Mouse (Mus musculus): ENCODE data around the gene Dhrs7. TPM values are rescaled to one million over a fixed set of nuclear protein-coding genes. Genes with fewer than 3 reads are reported as not detected.
"Not testable (repeated sequence)": the region's sequence is repeated elsewhere in the genome, so short reads cannot be mapped to it uniquely, and the experiment has no call there.

Gene Dhrs7
- 262 and 271 TPM in 2 replicates for total RNA-seq (2017)

DNA sequence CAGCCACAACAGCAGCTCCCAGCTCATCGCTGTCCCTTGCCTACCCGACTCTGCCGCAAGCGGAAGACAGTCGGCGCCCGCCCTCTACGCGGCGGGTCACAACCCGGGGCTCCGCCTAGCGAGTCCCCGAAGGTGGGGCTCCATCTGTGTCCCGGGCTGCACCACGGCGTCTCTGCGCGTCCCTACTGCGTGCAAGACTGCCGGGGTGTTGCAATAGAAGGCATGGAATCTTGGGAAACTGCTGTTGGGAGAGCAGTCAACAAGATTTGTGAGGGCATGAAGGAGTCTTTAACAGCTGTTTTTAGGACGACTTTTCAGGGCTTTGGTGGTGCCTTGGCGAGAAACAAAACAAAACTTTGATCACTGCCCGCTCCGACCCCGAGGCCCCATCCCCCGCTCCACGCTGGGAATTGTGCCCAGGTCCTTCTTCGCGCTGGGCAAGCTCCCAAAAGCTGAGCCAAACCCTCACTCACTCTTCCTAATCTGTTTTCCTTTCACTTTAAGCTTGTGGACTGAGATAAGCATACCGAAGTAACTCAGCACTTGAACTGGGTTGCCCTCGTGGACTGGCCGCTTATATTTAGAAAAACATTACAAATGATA is at the start of gene Dhrs7:
Dhrs7 (minus strand) TSS at position 175 of the 603 bp plus-strand sequence.
- peak; percentile 88 for ATAC-seq (ENCODE audit: extremely low read depth, insufficient number of reproducible peaks, low FRiP score, poor library complexity, severe bottlenecking)

DNA sequence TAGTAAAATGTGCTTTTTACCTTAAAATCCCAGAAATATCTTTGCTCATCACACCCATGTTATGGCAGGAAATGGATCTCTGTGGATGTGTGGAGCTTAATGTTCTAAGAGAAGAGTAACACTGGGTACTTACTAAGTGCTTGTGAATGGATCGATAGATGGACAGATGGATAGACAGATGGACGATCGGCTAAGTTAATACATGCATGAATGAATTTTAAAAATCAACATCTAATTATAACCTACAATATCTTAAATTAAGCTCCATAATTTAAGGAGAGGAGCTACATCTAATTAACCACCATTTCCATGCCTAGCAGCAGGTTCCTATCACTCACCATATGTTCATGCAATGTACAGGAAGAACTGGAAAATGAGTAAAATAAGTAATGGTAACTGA is 45.3 kb upstream of the Dhrs7 start:
- ATAC-seq (ENCODE audit: extremely low read depth, insufficient number of reproducible peaks, low FRiP score, poor library complexity, severe bottlenecking) = no peak

DNA sequence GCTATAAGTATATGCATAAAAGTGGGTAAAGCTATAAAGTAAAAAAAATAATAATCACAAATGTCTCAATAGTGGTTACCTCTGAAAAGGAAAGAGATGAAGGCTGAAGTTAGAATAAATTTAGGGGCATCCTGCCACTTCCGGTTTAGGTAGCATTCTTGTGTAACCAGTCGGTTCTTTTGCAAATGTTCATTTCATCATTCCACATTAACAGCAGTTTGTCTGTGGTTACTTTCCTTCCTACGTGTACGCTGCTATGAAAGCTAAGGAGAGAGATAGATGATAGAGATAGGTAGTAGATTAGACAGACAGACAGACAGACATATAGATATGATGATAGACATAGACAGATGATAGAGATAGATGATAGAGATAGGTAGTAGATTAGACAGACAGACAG is 39.4 kb upstream of the Dhrs7 start:
- no peak for ATAC-seq (ENCODE audit: extremely low read depth, insufficient number of reproducible peaks, low FRiP score, poor library complexity, severe bottlenecking)

GRCm38 (mm10) chr12:72700013-72700412 is 35.3 kb upstream of the Dhrs7 start:
- no peak for ATAC-seq (ENCODE audit: extremely low read depth, insufficient number of reproducible peaks, low FRiP score, poor library complexity, severe bottlenecking)

DNA sequence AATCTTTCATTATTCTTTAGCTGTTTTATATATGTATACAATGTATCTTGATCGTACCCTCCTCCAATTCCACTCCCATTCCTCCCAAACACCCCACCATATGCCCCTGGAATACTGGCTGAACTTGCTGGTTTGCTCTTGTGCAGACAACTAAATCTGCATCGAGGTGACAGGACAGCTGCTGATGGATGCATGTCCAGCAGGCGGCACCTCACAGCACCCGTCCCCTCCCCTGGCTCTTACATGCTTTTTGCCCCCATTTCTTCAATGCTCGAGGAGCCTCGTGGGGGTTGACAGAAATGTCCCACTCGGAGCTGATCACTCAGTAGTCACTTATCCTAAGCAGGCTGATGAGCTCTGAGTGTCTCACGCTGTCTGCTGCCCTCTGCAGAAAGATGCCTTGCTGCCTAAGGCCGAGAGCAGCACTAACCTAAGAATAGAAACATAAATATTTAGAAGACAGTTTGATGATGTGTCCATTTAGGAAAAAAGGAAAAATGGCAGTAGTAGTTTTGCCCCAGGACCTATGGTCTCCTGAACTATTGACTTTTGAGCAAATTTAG is 30.3 kb upstream of the Dhrs7 start:
- no peak for ATAC-seq (ENCODE audit: extremely low read depth, insufficient number of reproducible peaks, low FRiP score, poor library complexity, severe bottlenecking)

DNA sequence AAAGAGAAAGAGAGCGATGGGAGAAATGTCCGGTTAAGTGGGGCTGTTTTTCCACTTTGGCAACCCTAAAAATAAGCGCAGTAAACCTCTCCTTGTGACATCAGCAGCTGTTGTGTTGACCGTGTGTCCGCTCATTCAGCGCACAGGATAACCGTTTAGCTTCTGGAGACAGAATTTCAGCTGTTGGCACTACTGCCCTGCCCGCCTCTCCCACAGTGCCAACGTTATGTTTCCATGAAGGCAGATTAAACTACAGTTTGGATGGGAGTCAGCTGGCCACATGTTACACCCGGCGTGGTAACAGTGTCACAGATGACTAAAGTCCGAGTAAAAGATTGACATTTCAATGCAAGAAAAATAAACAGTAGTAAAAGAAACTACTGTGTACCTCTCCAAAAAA is 29.7 kb upstream of the Dhrs7 start:
- ATAC-seq (ENCODE audit: extremely low read depth, insufficient number of reproducible peaks, low FRiP score, poor library complexity, severe bottlenecking) = no peak

GRCm38 (mm10) chr12:72693895-72694294 is 29.2 kb upstream of the Dhrs7 start:
- peak; percentile 63 for ATAC-seq (ENCODE audit: extremely low read depth, insufficient number of reproducible peaks, low FRiP score, poor library complexity, severe bottlenecking)

DNA sequence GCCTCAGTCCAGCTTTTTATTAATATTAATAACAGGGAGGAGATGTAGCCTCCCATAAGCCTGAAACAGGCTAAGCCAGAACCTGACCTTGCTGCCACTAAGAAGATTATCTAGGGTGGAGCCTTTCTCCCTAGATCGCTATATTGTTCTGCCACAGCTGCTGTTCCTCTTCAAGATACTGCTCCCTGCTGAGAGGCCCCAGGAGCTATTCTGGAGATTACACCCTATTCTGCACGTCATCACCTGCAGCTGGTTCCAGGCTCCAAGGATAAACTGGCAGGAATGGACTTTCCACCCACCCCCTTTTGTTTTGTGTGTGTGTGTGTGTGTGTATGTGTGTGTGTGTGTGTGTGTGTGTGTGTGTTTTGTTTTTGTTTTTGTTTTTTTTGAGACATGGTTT is 23.6 kb upstream of the Dhrs7 start:
- not testable (repeated sequence) for ATAC-seq (ENCODE audit: extremely low read depth, insufficient number of reproducible peaks, low FRiP score, poor library complexity, severe bottlenecking)

- not testable (repeated sequence) for ATAC-seq (ENCODE audit: extremely low read depth, insufficient number of reproducible peaks, low FRiP score, poor library complexity, severe bottlenecking)
Measured at GRCm38 (mm10) chr12:72687741-72688140, 23.0 kb upstream of the Dhrs7 start.

DNA sequence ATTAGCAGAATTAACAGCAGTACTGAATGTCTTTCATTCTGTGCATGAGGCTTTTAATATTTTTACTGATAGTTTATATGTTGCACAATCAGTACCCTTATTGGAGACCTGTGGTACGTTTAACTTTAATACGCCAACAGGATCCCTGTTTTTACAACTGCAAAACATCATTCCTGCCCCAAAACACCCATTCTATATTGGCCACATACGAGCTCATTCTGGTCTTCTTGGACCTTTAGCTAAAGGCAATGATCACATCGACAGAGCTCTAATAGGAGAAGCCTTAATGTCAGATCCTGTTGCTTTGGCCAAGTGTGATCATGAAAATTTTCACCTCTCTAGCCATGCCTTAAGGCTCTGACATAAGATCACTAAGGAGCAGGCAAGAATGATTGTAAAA is 21.9 kb upstream of the Dhrs7 start:
- not testable (repeated sequence) for ATAC-seq (ENCODE audit: extremely low read depth, insufficient number of reproducible peaks, low FRiP score, poor library complexity, severe bottlenecking)

GRCm38 (mm10) chr12:72683612-72684011 is 18.9 kb upstream of the Dhrs7 start:
- ATAC-seq (ENCODE audit: extremely low read depth, insufficient number of reproducible peaks, low FRiP score, poor library complexity, severe bottlenecking) = no peak

- no peak for ATAC-seq (ENCODE audit: extremely low read depth, insufficient number of reproducible peaks, low FRiP score, poor library complexity, severe bottlenecking)
Measured at GRCm38 (mm10) chr12:72682511-72683282, 18.0 kb upstream of the Dhrs7 start.

- no peak for ATAC-seq (ENCODE audit: extremely low read depth, insufficient number of reproducible peaks, low FRiP score, poor library complexity, severe bottlenecking)
Measured at GRCm38 (mm10) chr12:72681919-72682318, 17.2 kb upstream of the Dhrs7 start.

- ATAC-seq (ENCODE audit: extremely low read depth, insufficient number of reproducible peaks, low FRiP score, poor library complexity, severe bottlenecking) = 0 out of 2 replicates have a peak, but pooled peaks have one; percentile 48
Measured at GRCm38 (mm10) chr12:72679635-72680034, 14.9 kb upstream of the Dhrs7 start.

DNA sequence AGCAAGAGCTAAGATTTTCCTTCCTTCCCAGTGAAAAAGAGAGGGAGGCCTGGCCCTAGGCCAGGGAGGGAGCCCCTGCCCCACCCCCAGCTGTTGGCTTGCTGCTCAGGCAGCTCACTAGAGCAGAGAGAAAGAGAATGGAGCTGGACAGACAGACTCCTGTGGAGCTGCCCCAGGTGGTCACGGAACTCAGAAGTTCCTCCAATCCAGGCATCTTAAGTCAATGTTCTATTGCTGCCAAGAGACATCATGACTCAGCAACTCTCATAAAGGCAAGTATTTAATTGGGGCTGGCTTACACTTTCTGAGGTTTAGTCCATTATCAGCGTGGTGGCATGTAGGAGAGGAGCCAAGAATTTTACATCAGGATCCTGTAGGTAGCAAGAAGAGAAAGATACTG is 10.1 kb upstream of the Dhrs7 start:
- no peak for ATAC-seq (ENCODE audit: extremely low read depth, insufficient number of reproducible peaks, low FRiP score, poor library complexity, severe bottlenecking)

GRCm38 (mm10) chr12:72674079-72674797 is 9.5 kb upstream of the Dhrs7 start:
- no peak for ATAC-seq (ENCODE audit: extremely low read depth, insufficient number of reproducible peaks, low FRiP score, poor library complexity, severe bottlenecking)

DNA sequence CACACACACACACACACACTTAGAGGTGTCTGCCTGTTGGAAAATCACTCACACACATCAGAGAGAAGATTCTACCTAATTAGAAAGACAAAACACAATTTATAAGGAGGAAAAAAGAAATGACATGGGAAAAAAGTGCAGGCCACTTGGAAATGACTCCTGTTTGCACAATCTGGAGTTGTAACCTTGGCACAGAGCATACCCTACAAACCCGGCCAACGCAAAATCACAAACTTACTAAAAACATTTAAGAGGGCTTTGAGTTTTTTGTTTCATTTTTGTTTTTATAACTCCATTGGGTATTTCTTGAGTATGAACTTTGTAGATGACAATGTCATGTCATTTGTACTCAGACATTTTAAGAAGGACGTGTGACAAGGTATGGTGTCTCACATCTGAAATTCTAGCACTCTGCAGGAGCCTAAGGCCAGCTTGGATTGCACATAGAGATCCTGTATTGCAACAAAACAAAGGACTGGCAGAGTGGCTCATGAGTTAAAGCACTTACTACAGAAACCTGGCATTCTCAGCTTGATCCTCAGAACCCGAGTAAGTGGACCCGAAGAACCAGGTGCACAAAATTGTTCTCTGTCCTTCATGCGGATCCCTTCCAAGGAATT is 6.9 kb upstream of the Dhrs7 start:
- no peak for ATAC-seq (ENCODE audit: extremely low read depth, insufficient number of reproducible peaks, low FRiP score, poor library complexity, severe bottlenecking)

DNA sequence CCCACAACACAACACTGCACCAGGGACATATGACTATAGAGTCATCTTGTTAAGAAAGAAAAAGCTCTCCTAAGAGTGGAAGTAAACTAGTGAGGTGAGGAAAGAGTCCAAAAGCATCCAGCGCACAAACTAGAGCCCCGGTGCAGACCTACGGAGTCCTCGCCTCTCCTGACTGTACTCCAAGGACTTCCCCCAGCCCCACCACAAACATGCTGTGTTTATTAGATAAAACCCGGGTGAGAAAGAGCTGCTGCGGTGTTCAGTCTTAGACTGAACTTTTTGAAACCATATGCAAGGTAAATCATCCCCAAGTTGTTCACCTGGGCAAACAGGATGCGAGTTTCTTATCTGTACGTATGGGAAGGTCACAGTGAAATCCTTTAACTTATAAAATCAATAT is 6.2 kb upstream of the Dhrs7 start:
- no peak for ATAC-seq (ENCODE audit: extremely low read depth, insufficient number of reproducible peaks, low FRiP score, poor library complexity, severe bottlenecking)

GRCm38 (mm10) chr12:72667868-72668469 is 3.3 kb upstream of the Dhrs7 start:
- ATAC-seq (ENCODE audit: extremely low read depth, insufficient number of reproducible peaks, low FRiP score, poor library complexity, severe bottlenecking) = peak; percentile 74

Data from neutrophil, adult 5-6 weeks (primary cell).